Mouse (Mus musculus) monocyte, adult 2 months (primary cell): ENCODE measurements around the gene Atp5h.
"Not testable (repeated sequence)": the region's sequence is repeated elsewhere in the genome, so short reads cannot be mapped to it uniquely, and the experiment has no call there.

Experiments
- DNase-seq, 2 experiments: peaks; one replicate each; pipeline ENCODE4 v3.0.0; 2022; ENCODE audit warnings: low spot score in 2 of 2, low read depth in 1 of 2

The Atp5h gene

GRCm38 (mm10) chr11:115400630-115401391 is 19.0 kb downstream of the Atp5h start:
- no peak for DNase-seq

DNA sequence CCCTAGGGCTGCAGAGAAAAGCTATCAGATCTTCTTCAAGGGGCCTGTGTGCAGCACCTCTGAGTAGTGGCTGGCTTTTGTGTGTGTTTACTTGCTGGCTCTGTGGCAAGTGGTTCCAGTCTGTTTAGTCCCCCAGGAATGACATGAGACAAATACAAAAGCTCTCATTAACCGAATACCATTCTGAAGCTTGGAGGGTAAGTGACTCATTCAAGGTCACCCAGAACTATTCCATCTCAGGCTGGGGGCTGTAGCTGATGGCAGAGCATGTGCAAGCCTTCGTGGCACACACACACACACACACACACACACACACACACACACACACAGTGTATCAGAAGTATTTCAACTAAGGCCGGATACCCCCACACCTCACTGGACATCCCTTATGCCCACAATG is 19.6 kb downstream of the Atp5h start:
- DNase-seq, result no peak

DNA sequence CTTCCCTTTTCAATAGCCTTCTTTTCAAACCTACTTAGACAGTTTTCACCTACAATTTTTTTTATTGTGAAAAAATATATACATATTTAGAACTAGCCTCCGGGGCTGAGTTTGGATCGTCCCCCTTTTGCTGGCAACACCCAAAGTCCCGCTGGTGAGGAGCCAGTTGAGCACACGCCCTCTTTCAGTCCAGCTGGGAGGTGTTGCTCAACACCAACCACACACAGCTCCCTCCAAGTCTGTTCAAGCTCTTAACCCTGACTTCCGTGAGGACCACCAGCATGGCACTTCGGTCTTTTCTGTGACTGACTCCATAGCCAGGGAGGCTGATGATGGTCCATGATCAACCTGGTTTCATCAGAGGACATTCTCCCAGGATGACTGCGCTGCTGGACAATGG is 21.7 kb downstream of the Atp5h start:
- no peak for DNase-seq

DNA sequence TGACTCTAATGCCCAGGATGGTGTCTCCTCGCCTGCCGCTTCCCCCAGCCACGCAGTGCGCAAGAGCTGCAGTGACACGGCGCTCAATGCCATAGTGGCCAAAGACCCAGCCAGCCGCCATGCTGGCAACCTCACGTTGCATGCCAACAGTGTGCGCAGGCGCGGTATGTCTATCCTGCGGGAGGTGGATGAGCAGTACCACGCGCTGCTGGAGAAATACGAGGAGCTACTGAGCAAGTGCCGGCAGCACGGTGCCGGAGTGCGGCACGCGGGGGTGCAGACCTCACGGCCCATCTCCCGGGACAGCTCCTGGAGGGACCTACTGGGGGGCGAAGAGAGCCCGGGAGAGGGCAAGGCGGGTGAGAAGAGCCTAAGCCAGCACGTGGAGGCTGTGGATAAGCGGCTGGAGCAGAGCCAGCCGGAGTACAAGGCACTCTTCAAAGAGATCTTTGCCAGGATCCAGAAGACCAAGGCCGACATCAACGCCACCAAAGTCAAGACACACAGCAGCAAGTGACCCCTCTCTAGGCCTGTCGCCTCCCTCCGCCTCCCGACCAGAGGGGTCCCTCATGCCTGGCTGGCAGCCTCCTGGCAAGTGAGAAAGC is 25.9 kb downstream of the Atp5h start:
- DNase-seq, result no peak

GRCm38 (mm10) chr11:115391358-115391757 is 28.4 kb downstream of the Atp5h start:
- no peak for DNase-seq

GRCm38 (mm10) chr11:115386859-115387258 is 32.9 kb downstream of the Atp5h start:
- DNase-seq, result not testable (repeated sequence)

DNA sequence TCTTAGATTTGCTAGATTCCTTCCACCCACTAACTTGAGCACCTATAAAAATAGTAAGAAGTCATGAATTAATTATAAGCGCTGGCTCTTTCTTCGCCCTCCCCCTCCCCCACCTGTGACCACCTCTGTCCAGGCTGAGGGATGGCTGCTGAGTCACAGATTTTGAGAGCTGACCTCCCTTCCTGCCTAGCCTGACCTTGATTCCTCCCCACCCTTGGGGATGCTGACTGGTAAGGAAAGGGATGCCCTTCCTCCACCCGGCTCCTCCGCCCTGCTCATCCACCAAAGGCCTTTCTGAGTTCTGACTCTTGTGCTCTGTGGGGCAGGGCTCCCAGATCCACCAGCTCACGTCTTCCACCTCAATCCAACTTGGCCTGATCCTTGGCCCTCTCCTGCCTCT is 35.2 kb downstream of the Atp5h start:
- no peak for DNase-seq

- no peak for DNase-seq
These were observed 35.9 kb downstream of the Atp5h start for GRCm38 (mm10) chr11:115383701-115384474.

GRCm38 (mm10) chr11:115382891-115383290 is 36.9 kb downstream of the Atp5h start:
- no peak for DNase-seq

GRCm38 (mm10) chr11:115381743-115382539 is 37.8 kb downstream of the Atp5h start, which contains the start of gene Cdr2l:
TSS of gene Cdr2l (plus strand) at chr11:115381916.
- DNase-seq, result no peak

GRCm38 (mm10) chr11:115381276-115381675 is 38.5 kb downstream of the Atp5h start:
- no peak for DNase-seq

DNA sequence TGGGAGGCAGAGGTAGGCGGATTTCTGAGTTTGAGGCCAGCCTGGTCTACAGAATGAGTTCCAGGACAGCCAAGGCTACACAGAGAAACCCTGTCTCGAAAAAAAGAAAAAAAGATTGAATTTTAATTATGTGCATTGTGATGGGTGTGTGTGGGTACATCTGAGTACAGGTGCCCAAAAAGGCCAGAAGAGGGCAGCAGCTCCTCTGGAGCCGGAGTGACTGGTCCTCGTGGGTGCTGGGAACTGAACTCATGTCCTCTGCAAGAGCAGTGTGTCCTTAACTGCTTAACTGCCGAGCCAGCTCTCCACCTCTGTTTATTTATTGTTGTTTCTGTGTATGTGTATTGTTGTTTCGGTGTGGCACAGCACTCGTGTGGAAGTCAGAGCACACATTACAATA is 41.9 kb downstream of the Atp5h start:
- DNase-seq, result no peak

- DNase-seq, result no peak
These were observed 42.5 kb downstream of the Atp5h start for GRCm38 (mm10) chr11:115377254-115377653.

DNA sequence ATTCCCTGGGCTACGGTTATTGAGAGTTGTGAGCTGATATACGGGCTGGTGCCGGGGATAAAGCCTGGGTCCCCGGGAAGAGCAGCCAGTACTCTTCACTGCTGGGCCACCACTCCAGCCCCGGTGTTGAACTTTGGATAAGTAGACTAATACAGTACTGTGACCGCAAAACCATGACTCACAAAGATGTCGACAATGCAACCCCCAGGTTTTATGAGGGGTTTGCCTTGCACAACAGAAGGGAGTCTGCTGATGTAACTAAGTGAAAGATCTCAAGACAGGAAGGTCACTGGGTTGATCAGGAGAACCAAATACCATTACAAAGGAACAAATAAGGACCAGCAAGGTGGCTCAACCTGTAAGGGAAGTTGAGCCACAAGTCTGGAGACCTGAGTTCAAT is 43.0 kb downstream of the Atp5h start:
- DNase-seq, result no peak

DNA sequence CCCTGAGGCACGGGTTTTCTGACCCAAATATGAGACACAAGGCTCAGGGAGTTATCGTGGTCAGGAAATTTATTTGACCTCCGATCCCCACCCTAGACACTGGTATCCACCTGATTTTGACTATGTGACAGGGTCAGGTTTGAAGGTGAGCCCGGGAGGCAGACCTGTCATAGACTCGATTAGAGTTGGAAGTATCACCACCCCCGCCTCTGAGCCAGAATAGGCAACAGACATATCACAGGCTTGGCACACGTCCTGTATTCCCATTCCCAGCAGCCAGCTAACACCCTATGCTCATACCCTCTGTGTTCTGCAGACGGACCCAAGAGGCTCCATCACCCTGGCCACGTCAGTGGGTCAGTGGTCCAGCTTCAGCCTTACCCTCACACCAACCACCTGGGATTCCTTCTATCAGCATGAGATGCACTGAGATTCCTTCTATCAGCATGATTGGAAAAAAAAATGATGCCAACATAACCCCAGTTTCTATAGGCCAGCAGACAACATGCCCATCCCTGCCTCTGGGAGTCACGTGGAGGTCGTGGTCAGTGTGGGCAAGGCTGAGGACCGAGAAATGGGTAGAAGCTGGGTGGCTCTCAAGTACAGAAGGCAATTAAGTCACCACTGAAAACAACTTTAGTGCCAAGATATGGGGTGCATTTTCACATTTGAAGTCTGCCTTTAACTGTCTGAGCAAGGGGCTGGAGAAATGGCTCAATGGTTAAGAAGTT is 44.9 kb downstream of the Atp5h start:
- DNase-seq, result no peak

- no peak for DNase-seq
These were observed 45.7 kb downstream of the Atp5h start for GRCm38 (mm10) chr11:115373805-115374694.

DNA sequence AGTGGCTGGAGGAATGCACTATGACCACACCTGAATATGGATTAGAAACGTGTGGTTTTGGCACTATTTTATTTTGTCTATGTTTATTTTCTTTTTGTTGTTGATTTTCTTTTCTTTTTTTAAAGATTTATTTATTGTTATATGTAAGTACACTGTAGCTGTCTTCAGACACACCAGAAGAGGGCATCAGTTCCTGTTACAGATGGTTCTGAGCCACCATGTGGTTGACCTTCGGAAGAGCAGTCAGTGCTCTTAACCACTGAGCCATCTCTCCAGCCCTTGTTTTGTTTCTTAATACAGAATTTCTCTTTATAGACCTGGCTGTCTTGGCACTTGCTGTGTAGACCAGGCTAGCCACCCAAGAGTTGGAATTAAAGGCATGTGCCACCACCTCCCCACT is 47.0 kb downstream of the Atp5h start:
- DNase-seq, result no peak

DNA sequence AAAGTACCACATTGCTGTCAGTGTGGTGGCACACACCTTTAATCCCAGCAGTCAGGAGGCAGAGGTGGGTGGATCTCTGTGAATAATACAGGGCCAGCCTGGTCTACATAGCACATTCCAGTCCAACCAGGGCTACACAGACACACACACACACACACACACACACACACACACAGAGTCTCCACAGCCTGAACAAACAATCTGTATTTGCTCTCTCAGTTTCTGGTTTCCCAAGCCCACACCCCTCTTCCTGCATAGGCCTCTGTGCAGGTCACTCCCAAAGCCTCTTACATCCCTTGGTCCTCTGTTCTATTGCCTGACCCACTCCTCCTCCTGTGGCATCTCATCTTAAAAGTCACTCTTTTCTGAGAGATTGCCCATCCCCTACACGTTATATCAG is 47.7 kb downstream of the Atp5h start:
- DNase-seq, result no peak

- no peak for DNase-seq
These were observed 48.4 kb downstream of the Atp5h start for GRCm38 (mm10) chr11:115371354-115371753.

DNA sequence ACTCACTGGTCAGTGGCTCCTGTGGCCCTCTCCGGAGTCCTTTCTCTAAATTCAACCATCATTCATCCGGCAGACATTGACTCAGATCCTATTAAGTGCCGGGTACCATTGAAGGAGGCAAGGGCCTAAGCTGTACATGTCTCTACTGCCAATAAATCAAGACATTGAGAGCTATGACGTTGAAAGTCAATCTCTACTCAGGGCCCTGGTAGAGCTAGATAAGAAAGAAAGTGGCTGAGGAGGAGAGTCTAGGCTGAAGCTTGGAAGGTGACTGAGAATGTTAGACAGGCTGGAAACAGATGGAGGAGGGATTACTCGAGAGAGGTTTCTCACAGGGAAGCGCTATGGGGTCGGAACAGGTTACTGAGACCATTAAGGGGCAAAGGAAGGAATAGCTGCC is 49.4 kb downstream of the Atp5h start:
- no peak for DNase-seq
